18 mouse cellular contexts compared by ENCODE assay signal in genomic region chr1:175307604-175308003, GRCm38 (mm10).
DNase-seq lines count a peak whose midpoint lies in the region; ATAC-seq and TF ChIP-seq lines count a peak whose summit lies in the region.
"Had no signal": no experiment of that assay in that cellular context is flagged by ENCODE, and none has a peak within 500 bp of the region (broad histone marks: within the 10 kb centered on the region; RNA-seq: fewer than 3 reads in every experiment).

No protein-coding gene starts in this region.

- no peaks in the 10 kb centered on the region for H3K36me3 ChIP-seq in liver, postnatal 0 days (replicated peaks; ENCODE audit: insufficient read depth, low read length)
- H3K36me3 ChIP-seq: limb, embryonic 10.5 days had no signal

- no peaks in the 10 kb centered on the region for H3K9me3 ChIP-seq in liver, postnatal 0 days (ENCODE audit: low read length)
- H3K9me3 ChIP-seq: limb, embryonic 10.5 days had no signal

- intact Hi-C loops in left cerebral cortex, adult 2 months (cut with DNase I): no loop called here
- intact Hi-C loops in left cerebral cortex, postnatal 4 days (cut with DNase I): no loop called here

- 54% methylated on average over 3 of the region's 3 CpGs for WGBS in liver, postnatal 0 days (ENCODE audit: insufficient replicate concordance)

- no peak overlapping the region for H3K9ac ChIP-seq in liver, postnatal 0 days (replicated peaks)
- H3K9ac ChIP-seq: liver, embryonic 14.5 days had no signal

- no peaks in the 10 kb centered on the region for H3K4me1 ChIP-seq in liver, postnatal 0 days (ENCODE audit: insufficient read depth)
- H3K4me1 ChIP-seq: limb, embryonic 10.5 days had no signal

- H3K27ac ChIP-seq in left cerebral cortex, adult 2 months: peak overlapping the region; percentile 64
- peak overlapping the region; percentile 32; the same call in 1 of the 2 replicates for H3K27ac ChIP-seq in layer of hippocampus, adult 2 months
- no peak overlapping the region for H3K27ac ChIP-seq in liver, postnatal 0 days (ENCODE audit: low read depth)
- H3K27ac ChIP-seq: heart, adult 2 months; limb, embryonic 10.5 days; liver, embryonic 14.5 days; macrophage had no signal

- no peak for TF ChIP-seq EP300 in liver, postnatal 0 days (IDR thresholded peaks at IDR 0.05; ENCODE audit: low read depth)

- H3K27me3 ChIP-seq in liver, postnatal 0 days (ENCODE audit: insufficient read depth, low read length): no peaks in the 10 kb centered on the region

- peak; percentile 84 for ATAC-seq in frontal cortex, adult (ENCODE audit: low TSS enrichment)
- no peak for ATAC-seq in activated CD4-positive, CD25-positive, alpha-beta regulatory T cell, adult 4 months
- ATAC-seq in liver, postnatal 0 days: no peak

- no peak for DNase-seq in frontal cortex, postnatal 25 days (ENCODE audit: low spot score in 2 of 2)
- peak in 1 of 2 experiments; percentile 25 for DNase-seq in left cerebral cortex, adult 2 months (ENCODE audit: extremely low spot score in 1 of 2, low spot score in 2 of 2)
- no peak for DNase-seq in left cerebral cortex, postnatal 4 days
- peak in 1 of 2 experiments; percentile 46 for DNase-seq in layer of hippocampus, adult 2 months (ENCODE audit: low spot score in 2 of 2)
- peak; percentile 12 for DNase-seq in right cerebral cortex, postnatal 14 days
- no peak for DNase-seq in liver, postnatal 0 days
- DNase-seq: adrenal gland, postnatal 36 days; cerebellum, adult 11 months; heart, adult 2 months; heart, postnatal 14 days; kidney, adult 2 months; thymus, adult 2 months had no signal

- H3K4me3 ChIP-seq in left cerebral cortex, adult 2 months: no peak overlapping the region
- no peak overlapping the region for H3K4me3 ChIP-seq in layer of hippocampus, adult 2 months
- no peak overlapping the region for H3K4me3 ChIP-seq in liver, postnatal 0 days (ENCODE audit: low read depth, low read length)
- H3K4me3 ChIP-seq: heart, adult 2 months; limb, embryonic 10.5 days; myocyte had no signal

- TF ChIP-seq CTCF in left cerebral cortex, adult 2 months (IDR thresholded peaks at IDR 0.05): no peak
- TF ChIP-seq CTCF in layer of hippocampus, adult 2 months (conservative IDR thresholded peaks at IDR 0.05): no peak
- no peak for TF ChIP-seq CTCF in liver, postnatal 0 days (IDR thresholded peaks at IDR 0.05; ENCODE audit: low read depth)

- H3K4me2 ChIP-seq in liver, postnatal 0 days (ENCODE audit: low read depth, low read length): no peak overlapping the region
